Mouse (Mus musculus) gastrocnemius, postnatal 10 days (tissue): ENCODE measurements at regions not wholly inside any gene's neighbourhood (a gene's known extent, or its start where the extent isn't known, plus 50 kb on each side); places are given as distances from the start of the nearest gene placed in this dataset.

Source experiments
- DNase-seq: peaks from one replicate; pipeline ENCODE4 v3.0.0; 2021; ENCODE audit warnings: mixed read lengths

DNA sequence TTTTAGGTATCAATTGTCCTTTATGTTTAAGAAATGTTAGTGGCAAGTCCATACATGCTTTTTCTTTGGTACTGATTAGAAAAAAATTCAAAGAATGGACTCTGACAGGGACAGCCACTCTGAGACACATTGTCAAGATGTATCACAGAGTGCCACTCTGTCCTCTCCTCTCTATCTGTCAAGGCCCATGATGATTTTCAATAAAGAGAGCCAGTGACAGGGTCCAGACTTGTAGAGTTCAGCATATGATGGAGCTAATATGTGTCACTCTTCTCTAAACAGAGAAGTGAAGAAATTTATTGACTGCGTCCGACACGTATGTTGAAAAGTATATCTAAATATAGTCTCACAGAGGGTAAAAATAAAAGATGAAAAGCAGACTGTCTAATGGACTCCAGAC is 672.2 kb upstream of the 4930452B06Rik start:
- DNase-seq = no peak

GRCm38 (mm10) chr14:9337107-9337506 is 671.1 kb upstream of the 4930452B06Rik start:
- no peak for DNase-seq

DNA sequence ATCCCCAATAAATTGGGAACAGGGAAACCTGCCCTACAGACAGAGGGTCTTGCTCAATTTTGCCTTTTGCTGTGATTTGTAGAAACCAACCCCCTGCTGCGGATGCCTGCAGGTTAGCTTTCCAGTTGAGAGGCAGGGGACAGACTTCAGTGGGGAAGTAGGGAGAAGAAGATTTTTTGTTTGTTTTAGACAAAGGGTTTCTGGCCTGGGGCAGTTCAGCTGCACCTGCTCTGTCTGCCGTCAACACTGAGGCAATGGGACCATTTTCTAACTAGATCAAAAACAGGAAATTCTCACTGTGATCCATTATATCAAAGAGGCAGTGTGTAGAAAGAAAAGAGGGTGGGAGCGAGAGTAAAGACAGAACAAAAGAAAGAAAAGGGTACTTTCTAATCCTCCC is 665.6 kb upstream of the 4930452B06Rik start:
- no peak for DNase-seq

GRCm38 (mm10) chr14:9330767-9331166 is 664.7 kb upstream of the 4930452B06Rik start:
- no peak for DNase-seq

DNA sequence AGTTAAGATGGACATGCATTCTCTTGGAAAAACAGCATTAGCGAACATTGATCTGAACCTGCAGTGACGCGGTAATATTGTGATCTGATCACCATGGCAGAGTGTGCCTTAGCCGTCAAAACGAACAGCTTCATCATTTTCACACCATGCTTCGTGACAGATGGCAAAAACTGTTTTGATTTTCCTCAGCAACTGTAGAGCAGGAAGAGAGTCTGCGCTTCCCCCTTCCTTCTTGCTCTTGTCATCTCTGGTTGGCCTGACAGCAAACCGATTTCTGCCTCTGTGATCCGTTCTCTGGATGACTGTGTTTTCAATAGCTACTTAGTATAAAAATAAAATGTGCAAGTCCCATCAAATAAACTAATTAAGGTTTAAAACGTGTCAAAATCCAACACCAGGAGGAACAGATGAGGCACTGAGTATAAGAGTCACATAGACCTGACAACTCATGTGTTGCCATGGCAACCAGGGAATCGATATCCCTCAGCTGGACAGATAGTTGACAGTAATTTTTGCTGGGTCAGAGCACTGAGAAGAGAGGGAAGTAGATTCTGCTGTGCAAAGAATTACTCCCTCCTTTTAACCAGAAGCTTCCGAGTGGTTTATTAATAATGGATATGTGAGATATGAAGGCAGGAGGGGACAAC is 663.9 kb upstream of the 4930452B06Rik start:
- no peak for DNase-seq

- no peak for DNase-seq
These were observed 661.3 kb upstream of the 4930452B06Rik start for GRCm38 (mm10) chr14:9327344-9327743.

- no peak for DNase-seq
These were observed 653.8 kb upstream of the 4930452B06Rik start for GRCm38 (mm10) chr14:9319842-9320241.

DNA sequence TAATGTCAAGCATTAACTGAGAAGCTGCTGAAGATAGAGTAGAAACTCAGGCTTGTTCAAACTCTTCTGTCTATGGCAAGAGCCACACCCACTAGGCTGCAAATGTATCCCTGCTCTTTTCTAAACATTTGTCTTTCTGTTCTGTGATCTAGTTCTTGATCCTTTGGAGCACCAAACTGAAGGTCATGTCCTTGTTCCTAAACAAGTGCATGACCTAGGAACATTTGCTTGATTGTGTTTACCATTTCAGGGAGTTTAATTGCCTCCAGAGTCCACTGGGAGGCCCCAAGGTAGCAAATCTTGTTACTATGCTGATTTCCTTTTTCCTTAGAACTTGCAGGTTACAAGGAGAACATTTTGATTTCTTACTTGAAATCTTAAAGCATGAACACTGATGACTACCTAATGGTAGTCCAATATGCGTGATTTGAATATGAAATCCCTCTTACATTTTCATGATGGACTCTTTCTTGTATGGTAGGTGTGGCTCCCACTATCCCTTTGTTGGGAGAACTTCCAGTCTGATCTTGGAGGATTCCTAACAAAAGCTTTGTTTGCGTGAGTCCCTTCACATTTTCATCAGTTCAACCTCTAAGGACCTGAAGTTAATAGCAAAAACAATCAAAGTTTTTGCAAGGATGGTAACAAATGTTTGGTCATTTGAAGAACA is 652.9 kb upstream of the 4930452B06Rik start:
- no peak for DNase-seq

DNA sequence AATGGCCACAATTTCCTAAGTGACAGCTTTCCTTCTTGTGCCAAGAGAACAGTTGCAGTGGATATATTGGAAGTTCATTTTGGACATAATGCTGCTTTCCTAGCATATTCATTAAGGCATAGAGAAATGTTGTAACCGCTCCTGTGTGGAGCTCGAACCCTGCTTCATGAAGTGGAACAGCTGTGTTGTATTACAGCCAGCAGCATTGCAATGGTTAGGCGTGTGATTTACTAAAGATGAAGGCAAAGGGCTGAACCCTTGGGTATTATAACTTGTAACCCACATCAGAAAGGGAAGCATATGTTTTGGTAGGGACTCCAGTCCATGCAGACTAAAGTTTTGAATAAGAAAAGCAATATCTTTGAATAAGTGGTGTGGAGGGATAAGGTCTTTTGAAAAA is 649.2 kb upstream of the 4930452B06Rik start:
- DNase-seq = no peak

DNA sequence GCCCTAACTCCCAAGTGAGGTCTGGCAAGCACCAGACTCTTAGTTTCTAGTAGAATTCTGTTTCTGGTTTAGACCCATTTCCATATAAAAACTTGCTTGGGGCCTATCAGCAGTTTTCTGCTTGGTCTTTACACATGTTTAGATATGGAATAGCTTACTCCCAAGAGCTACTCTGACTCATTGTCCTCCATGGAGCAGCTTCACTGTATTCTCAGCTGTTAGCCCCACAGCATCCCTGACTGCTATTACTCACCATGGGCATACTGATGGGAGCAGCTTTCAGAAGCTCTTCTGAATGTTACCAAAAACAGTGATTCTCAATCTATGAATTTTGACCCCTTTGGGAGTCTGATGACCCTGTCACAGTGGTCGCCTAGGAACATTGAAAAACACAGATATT is 630.1 kb upstream of the 4930452B06Rik start:
- DNase-seq = no peak

- no peak for DNase-seq
These were observed 628.5 kb upstream of the 4930452B06Rik start for GRCm38 (mm10) chr14:9294555-9294954.

GRCm38 (mm10) chr14:9288103-9288502 is 622.1 kb upstream of the 4930452B06Rik start:
- no peak for DNase-seq

- no peak for DNase-seq
These were observed 619.6 kb upstream of the 4930452B06Rik start for GRCm38 (mm10) chr14:9285606-9286002.

- no peak for DNase-seq
These were observed 619.1 kb upstream of the 4930452B06Rik start for GRCm38 (mm10) chr14:9284976-9285605.

DNA sequence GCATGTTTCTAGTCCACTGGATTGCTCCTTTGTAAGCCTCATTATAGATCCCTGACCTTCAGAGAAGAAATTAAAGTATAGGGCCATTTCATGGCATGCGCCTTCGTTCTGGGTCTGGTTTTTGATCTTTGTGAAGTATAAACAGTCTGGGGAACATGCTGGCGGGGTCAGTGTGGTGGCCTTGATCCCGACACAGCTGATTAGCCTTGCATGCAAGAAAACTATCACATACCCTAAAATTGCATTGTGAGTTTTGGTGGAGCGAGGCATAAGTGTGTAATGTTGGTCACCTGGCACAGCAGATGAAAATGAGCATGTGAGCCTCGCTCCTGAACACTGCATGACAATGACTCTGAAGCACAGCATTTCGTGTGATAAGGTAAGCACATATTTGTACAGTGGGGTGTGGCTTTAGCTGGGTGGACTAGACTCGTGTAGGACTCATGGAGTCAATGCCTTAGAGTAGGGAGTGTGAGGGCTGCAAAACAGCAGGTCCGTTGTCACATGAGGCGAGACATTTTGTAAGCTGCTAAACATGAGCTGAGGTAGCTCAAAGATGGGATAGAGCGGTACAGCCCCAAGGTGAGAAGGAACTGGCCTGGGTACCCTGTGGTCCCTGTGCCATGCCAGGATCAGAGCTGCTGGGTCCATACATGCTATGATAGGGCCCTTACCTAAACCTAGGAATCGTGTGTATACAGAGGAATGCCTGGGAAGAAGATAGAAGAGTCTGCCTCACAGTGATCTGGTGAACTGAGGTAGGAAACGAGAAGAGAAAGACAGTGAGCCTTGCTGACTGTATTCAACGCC is 601.4 kb upstream of the 4930452B06Rik start:
- DNase-seq = no peak

GRCm38 (mm10) chr14:9252017-9252416 is 586.0 kb upstream of the 4930452B06Rik start:
- DNase-seq = no peak

GRCm38 (mm10) chr14:9245266-9245665 is 579.2 kb upstream of the 4930452B06Rik start:
- no peak for DNase-seq

GRCm38 (mm10) chr14:9243336-9243735 is 577.3 kb upstream of the 4930452B06Rik start:
- no peak for DNase-seq

- no peak for DNase-seq
These were observed 576.1 kb upstream of the 4930452B06Rik start for GRCm38 (mm10) chr14:9242118-9242517.

DNA sequence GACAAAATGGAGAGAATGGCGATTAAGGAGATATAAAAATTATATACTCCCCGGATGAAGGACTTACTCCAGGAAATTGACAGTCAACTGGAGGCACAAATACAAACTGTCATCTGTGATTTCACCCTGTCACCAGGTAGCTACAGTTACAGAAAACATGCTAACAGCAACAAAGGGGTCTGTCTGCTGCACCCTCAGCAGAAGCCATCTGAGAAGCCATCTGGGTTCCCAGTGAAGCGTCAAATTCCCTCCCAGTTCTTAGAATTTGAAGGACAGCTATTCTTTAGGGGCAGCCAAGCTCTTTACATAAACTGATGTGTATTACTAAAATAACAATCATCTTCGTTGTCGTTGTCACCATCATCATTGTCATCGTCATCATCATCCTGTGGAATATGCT is 561.6 kb upstream of the 4930452B06Rik start:
- DNase-seq = no peak

DNA sequence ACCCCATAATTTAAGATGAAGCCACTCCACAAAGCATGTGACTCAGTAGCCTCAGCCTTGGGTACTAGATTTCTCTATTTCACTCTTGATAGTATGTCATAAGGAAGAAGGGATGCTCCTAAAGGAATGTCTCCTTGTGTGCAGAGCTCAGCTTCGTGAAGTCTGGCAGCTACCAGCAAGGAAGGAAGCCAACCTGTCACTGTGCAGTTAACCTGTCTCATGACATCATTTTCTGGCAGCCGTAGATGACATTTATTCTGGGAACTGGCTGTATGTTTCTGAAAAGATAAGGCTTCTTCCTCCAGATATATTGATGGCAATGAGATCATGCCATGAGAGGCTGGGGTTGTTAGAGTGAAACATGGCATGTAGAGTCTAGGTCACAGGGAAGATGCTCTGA is 534.2 kb upstream of the 4930452B06Rik start:
- DNase-seq = no peak

GRCm38 (mm10) chr14:9192122-9192769 is 526.2 kb upstream of the 4930452B06Rik start:
- no peak for DNase-seq
